Mouse (Mus musculus) hindbrain, embryonic 14.5 days (tissue): ENCODE measurements at regions not wholly inside any gene's neighbourhood (a gene's known extent, or its start where the extent isn't known, plus 50 kb on each side); places are given as distances from the start of the nearest gene placed in this dataset.

Experiments
- ATAC-seq: fragments of 200-750 bp; cut with Nextera tagmentation; 2 replicates; pipeline ENCODE4 v1.8.0; 2017; ENCODE audit warnings: moderate number of reproducible peaks, mild to moderate bottlenecking, moderate TSS enrichment, moderate library complexity; ENCODE audit not compliant: low FRiP score
- DNase-seq: peaks from one replicate; pipeline ENCODE4 v3.0.0-alpha.2; 2015; ENCODE audit warnings: low spot score
- H3K27ac ChIP-seq: fragments of 300-500 bp; sonication (generic); 2 replicates; pipeline ENCODE4 v1.5.1; 2014; ENCODE audit warnings: mild to moderate bottlenecking, moderate library complexity
- H3K27me3 ChIP-seq: fragments of 300-500 bp; sonication (generic); 2 replicates; pipeline ENCODE4 v1.6.1; 2014; ENCODE audit warnings: mild to moderate bottlenecking, low read length, mixed read lengths; ENCODE audit not compliant: control insufficient read depth, insufficient read depth
- H3K36me3 ChIP-seq: fragments of 300-500 bp; sonication (generic); replicated peaks from 2 replicates; pipeline ENCODE4 v1.6.1; 2014; ENCODE audit not compliant: control insufficient read depth, insufficient read depth
- H3K4me1 ChIP-seq: fragments of 300-500 bp; sonication (generic); replicated peaks from 2 replicates; pipeline ENCODE4 v1.6.1; 2014; ENCODE audit warnings: antibody characterized with exemption, low read length, mixed read lengths; ENCODE audit not compliant: control insufficient read depth, insufficient read depth
- H3K4me2 ChIP-seq: fragments of 300-500 bp; sonication (generic); replicated peaks from 2 replicates; pipeline ENCODE4 v1.6.1; 2014; ENCODE audit warnings: mild to moderate bottlenecking, moderate library complexity
- H3K4me3 ChIP-seq: fragments of 300-500 bp; sonication (generic); replicated peaks from 2 replicates; pipeline ENCODE4 v1.5.1; 2014; ENCODE audit warnings: mild to moderate bottlenecking, low read length
- H3K9ac ChIP-seq: fragments of 300-500 bp; sonication (generic); 2 replicates; pipeline ENCODE4 v1.6.1; 2014
- H3K9me3 ChIP-seq: fragments of 300-500 bp; sonication (generic); 2 replicates; pipeline ENCODE4 v1.6.1; 2016; ENCODE audit warnings: low read length; ENCODE audit not compliant: control insufficient read depth
- WGBS: fragments of 180-500 bp; shearing (Covaris S2); extraction: QIAGEN DNeasy Blood & Tissue Kit; methylation state at CpG from one replicate; pipeline ENCODE4 v1.1.7; 2014; 5-methylcytosine and 5-hydroxymethylcytosine counted together

DNA sequence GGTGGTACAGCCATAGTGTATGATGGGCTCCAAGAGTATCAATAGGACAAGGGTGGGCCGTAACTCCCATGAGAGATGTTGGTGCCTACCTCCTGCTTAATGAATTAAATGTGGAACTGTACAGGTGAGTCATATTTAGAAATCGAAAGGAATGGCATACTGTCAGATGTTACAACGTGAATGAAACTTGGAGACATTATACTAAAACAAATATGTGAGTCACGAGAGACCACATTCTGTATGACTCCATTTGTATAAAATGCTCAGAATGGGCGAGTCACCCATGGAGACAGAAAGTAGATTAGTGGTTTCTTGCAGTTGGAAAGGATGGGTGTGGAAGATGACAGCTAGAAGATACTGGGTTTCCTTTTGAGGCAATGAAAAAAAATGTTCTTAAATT, 340.4 kb upstream of the Gm21798 start:
- peaks cover 5% of the 10 kb centered on the region; the same call in 1 of the 2 replicates for H3K4me1 ChIP-seq
- no peaks in the 10 kb centered on the region for H3K9me3 ChIP-seq
- DNase-seq (no peak), ATAC-seq (no peak)
- no peaks in the 10 kb centered on the region for H3K27me3 ChIP-seq
- no peak overlapping the region for H3K9ac ChIP-seq
- no peak overlapping the region for H3K27ac ChIP-seq
- H3K4me3 ChIP-seq = no peak overlapping the region
- H3K4me2 ChIP-seq = no peak overlapping the region
- WGBS = 90% methylated on average over 5 of the region's 5 CpGs
- no peaks in the 10 kb centered on the region for H3K36me3 ChIP-seq

DNA sequence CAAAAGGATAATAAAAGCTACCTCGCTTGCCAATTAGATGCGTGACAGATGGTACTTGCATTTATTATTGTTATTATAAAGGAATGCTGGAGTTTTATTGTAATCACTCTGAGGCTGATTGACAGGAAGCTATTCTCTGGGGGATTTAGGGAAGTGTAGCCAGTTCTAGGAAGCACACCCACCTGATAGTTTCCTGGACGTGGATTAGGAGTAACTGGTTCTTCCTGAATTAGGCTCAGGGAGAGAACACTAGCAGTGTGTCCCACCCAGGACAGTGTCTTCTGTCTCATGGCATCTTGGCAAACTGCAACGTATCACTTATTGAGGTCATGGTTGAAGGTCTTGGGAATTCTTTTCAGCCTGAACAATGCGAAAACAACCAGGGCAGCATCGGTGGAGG, 336.9 kb upstream of the Gm21798 start:
- 38% methylated on average over 6 of the region's 6 CpGs for WGBS
- Histone ChIP-seq H3K27ac (no peak overlapping the region), H3K4me3 (no peak overlapping the region), H3K36me3 (no peaks in the 10 kb centered on the region), H3K4me1 (peaks cover 5% of the 10 kb centered on the region; the same call in 1 of the 2 replicates), H3K9me3 (no peaks in the 10 kb centered on the region), H3K27me3 (no peaks in the 10 kb centered on the region), H3K9ac (no peak overlapping the region), H3K4me2 (no peak overlapping the region)
- DNase-seq = no peak
- no peak for ATAC-seq

DNA sequence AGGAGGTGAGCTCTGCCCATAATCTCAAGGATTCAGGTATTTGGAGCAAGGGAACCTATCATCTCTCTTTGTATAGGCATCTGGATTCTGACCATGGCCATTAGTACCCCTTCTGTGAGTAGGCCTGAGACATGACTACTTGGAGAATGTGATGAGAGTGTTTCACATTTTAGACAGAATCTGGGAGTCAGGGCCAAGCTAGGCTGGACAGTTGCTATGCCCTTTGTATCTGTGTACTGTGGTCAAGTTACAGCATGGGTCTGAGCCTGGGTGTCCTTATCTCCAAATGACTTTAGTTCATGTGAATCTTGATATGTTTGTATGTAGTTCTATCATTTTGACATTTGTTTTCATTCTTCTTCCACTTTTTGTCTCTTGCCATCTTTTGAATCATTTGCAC, 336.3 kb upstream of the Gm21798 start:
- ATAC-seq = no peak
- H3K9me3 ChIP-seq = no peaks in the 10 kb centered on the region

DNA sequence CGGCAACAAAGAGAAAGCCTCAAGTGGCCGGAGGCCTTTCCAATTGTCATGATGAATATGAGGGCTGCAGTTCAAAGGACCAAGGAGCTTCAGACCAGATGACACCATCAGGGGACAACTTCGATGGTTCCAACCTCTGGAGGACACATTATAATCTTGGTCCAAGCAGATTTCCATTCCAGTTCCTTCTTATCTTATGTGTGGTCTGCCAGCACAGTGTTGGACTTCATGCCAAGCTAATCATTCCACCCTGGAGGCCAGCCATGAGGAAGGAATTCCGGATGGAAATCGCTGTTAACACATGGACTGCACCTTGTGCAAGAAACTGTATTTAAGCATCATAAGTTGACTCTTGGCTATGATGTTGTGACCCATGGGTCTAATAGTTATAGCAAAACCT, 334.5 kb upstream of the Gm21798 start:
- Histone ChIP-seq H3K9ac (no peak overlapping the region), H3K4me3 (no peak overlapping the region), H3K4me1 (peaks cover 5% of the 10 kb centered on the region; the same call in 1 of the 2 replicates), H3K27ac (no peak overlapping the region), H3K9me3 (no peaks in the 10 kb centered on the region), H3K4me2 (no peak overlapping the region), H3K36me3 (no peaks in the 10 kb centered on the region), H3K27me3 (no peaks in the 10 kb centered on the region)
- DNase-seq (no peak), ATAC-seq (no peak)
- WGBS = 93% methylated on average over 5 of the region's 5 CpGs

More for the DNA sequence above, 336.3 kb upstream of the Gm21798 start:
- no peak overlapping the region for H3K9ac ChIP-seq
- H3K4me3 ChIP-seq = no peak overlapping the region
- H3K27ac ChIP-seq = no peak overlapping the region
- DNase-seq = no peak
- H3K4me1 ChIP-seq = peaks cover 5% of the 10 kb centered on the region; the same call in 1 of the 2 replicates
- no peaks in the 10 kb centered on the region for H3K36me3 ChIP-seq
- H3K4me2 ChIP-seq = no peak overlapping the region
- H3K27me3 ChIP-seq = no peaks in the 10 kb centered on the region

DNA sequence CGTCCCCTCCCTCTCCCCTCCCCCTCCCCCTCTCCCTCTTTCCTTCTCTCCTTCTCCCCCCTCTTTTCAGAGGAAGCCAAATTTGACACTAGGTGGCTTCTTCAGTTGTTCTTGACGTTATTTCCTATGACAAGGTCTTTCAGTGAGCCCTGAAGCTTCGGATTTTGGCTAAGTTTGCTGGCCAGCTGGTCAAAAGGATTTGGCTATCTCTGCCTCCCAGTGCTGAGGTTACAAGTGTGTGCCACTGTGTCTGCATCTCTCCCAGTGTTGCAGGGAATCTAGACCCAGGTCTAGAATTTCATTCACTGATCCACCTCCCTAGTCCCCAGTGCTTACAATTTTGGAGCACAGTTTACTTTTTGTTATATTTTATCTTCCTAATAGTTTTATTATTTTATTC, 329.7 kb upstream of the Gm21798 start:
- WGBS = 28% methylated on average over 2 of the region's 3 CpGs
- DNase-seq = no peak
- no peaks in the 10 kb centered on the region for H3K9me3 ChIP-seq
- H3K27ac ChIP-seq = no peak overlapping the region
- no peaks in the 10 kb centered on the region for H3K27me3 ChIP-seq
- H3K4me2 ChIP-seq = no peak overlapping the region
- H3K4me3 ChIP-seq = no peak overlapping the region
- no peak for ATAC-seq
- H3K36me3 ChIP-seq = no peaks in the 10 kb centered on the region
- no peak overlapping the region for H3K9ac ChIP-seq
- H3K4me1 ChIP-seq = no peaks in the 10 kb centered on the region

DNA sequence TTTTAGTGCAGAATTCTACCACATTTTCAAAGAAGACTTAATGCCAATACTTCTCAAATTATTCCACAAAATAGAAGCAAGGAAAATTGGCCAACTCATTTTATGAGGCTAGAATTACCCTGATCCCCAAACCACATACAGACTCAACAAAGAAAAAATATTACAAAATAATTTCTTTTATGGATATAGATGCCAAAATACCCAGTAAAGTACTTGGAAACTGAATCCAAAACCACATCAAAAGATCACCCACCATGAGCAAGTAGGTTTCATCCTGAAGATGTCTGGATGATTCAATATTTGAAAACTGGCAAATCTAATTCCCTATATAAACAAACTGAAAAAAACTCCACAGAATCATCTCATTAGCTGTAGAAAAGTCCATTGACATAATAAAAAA, 316.7 kb upstream of the Gm21798 start:
- no peaks in the 10 kb centered on the region for H3K36me3 ChIP-seq
- H3K9me3 ChIP-seq = no peaks in the 10 kb centered on the region
- H3K4me2 ChIP-seq = no peak overlapping the region
- no peak overlapping the region for H3K9ac ChIP-seq
- DNase-seq = no peak
- H3K27me3 ChIP-seq = no peaks in the 10 kb centered on the region
- H3K4me3 ChIP-seq = no peak overlapping the region
- no peak overlapping the region for H3K27ac ChIP-seq
- H3K4me1 ChIP-seq = no peaks in the 10 kb centered on the region
- no peak for ATAC-seq

DNA sequence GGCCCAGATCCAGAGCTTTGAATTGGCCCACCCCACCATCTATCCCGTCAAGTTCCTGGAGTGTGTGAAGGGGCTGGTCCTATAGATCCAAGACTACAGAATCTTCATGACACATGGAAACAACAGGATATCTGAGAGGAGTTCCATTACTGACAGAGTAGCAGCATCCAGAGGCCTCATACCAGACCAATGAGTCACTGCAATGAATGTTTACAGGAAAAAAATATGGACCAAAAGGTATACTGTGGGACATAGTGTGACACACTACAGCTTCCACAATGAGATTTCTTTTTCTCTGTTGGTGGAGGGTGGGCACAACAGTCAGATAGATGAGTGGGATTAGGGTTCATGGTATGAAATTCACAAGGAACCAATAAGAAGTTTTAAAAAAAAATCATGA, 316.0 kb upstream of the Gm21798 start:
- no peak for ATAC-seq
- H3K4me2 ChIP-seq = no peak overlapping the region
- H3K36me3 ChIP-seq = no peaks in the 10 kb centered on the region
- WGBS = 90% methylated on average over 1 of the region's 1 CpGs
- no peak overlapping the region for H3K9ac ChIP-seq
- DNase-seq = no peak
- no peak overlapping the region for H3K27ac ChIP-seq
- no peaks in the 10 kb centered on the region for H3K9me3 ChIP-seq
- H3K27me3 ChIP-seq = no peaks in the 10 kb centered on the region
- H3K4me3 ChIP-seq = no peak overlapping the region
- no peaks in the 10 kb centered on the region for H3K4me1 ChIP-seq

DNA sequence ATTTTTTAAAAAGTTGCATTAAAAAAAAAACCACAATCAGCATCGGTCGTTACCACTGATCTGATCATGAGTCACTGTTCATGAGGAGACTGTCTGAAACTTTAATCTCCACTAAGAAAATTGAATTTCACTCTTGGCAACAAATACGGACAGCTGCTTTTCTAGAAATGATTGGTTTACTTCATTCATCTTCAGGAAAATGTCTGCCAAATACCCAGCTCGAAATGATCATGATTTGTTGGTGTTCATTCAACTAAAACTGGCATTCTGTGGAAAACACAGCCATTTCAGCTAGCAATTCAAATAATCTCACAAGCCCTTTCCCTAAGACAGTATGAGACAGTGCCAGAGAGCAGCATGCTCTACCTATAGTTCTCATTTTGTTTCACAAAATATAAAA, 312.7 kb upstream of the Gm21798 start:
- Histone ChIP-seq H3K9ac (no peak overlapping the region), H3K9me3 (no peaks in the 10 kb centered on the region), H3K27ac (no peak overlapping the region), H3K36me3 (no peaks in the 10 kb centered on the region), H3K4me2 (no peak overlapping the region), H3K27me3 (no peaks in the 10 kb centered on the region), H3K4me3 (no peak overlapping the region), H3K4me1 (no peaks in the 10 kb centered on the region)
- no peak for ATAC-seq
- WGBS = 80% methylated on average over 4 of the region's 4 CpGs
- DNase-seq = no peak

DNA sequence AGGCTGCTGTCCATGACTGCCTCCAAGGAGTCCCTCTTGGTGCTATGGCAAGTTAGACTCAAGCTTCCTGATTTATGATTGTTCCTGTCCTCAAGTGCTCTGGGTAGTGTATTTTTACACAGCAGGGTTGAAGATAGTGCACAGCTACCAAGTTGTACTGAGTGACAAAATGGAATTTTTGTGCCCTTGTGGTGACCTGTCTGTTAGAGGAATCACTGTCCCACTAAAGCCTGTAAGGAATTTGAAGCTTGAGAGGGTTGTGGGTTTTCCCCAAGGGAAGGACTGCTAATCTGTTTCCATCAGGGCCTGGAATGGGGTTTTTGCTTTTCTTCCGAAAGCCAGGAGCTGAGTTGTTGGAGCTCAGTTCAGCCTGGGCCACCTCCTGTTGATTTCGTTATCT, 306.8 kb upstream of the Gm21798 start:
- no peak for ATAC-seq
- 88% methylated on average over 2 of the region's 2 CpGs for WGBS

DNA sequence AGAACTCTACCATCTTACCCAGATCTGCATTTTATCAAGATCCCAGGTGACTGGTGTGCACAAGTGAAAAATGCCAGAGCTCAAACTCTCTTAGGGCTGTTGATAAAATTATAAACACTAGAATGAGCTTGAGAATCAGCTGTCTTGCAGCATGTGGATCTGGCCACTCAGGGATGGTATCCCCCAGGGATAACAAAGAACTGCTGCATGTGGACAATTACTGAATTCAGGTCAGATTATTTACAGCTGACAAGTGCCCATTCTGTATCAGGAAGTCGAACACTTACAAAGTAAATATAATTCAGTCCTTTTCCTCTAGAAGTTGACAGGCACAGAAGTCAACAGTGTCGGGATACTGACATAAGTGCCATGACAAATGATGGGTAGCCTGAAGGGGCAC, 306.3 kb upstream of the Gm21798 start:
- ATAC-seq (no peak), DNase-seq (no peak)
- H3K9me3 ChIP-seq = no peaks in the 10 kb centered on the region
- no peak overlapping the region for H3K27ac ChIP-seq
- H3K9ac ChIP-seq = no peak overlapping the region
- no peaks in the 10 kb centered on the region for H3K36me3 ChIP-seq
- 32% methylated on average over 2 of the region's 2 CpGs for WGBS
- H3K27me3 ChIP-seq = no peaks in the 10 kb centered on the region
- H3K4me3 ChIP-seq = no peak overlapping the region
- H3K4me2 ChIP-seq = no peak overlapping the region
- no peaks in the 10 kb centered on the region for H3K4me1 ChIP-seq

More for the DNA sequence above, 306.8 kb upstream of the Gm21798 start:
- DNase-seq = no peak
- H3K4me3 ChIP-seq = no peak overlapping the region
- H3K4me2 ChIP-seq = no peak overlapping the region
- H3K4me1 ChIP-seq = no peaks in the 10 kb centered on the region
- no peaks in the 10 kb centered on the region for H3K36me3 ChIP-seq
- H3K9ac ChIP-seq = no peak overlapping the region
- H3K27ac ChIP-seq = no peak overlapping the region
- no peaks in the 10 kb centered on the region for H3K9me3 ChIP-seq
- H3K27me3 ChIP-seq = no peaks in the 10 kb centered on the region
